Mouse (Mus musculus) left cerebral cortex, adult 2 months (tissue): ENCODE measurements around the gene Dstyk. TPM values are rescaled to one million over a fixed set of nuclear protein-coding genes. Genes with fewer than 3 reads are reported as not detected.

ENCODE experiments used
- DNase-seq, 2 experiments: peaks; one replicate each; pipeline ENCODE4 v3.0.0; 2021 to 2022; ENCODE audit warnings: low spot score in 2 of 2, mixed read lengths in 1 of 2; ENCODE audit errors: extremely low spot score in 1 of 2
- H3K27ac ChIP-seq: fragments of 200-600 bp; 2 replicates; pipeline ENCODE4 v1.8.1; 2022
- H3K4me3 ChIP-seq: fragments of 200-600 bp; 2 replicates; pipeline ENCODE4 v1.8.1; 2022
- CTCF ChIP-seq: fragments of 200-600 bp; IDR thresholded peaks from 2 replicates; pipeline ENCODE4 v1.8.1; 2022; ENCODE audit warnings: antibody characterized with exemption, mild to moderate bottlenecking, moderate library complexity
- intact Hi-C: fragments of 180-260 bp; cut with DNase I; formaldehyde crosslinking; loops from one replicate; pipeline ENCODE4 v1.15.1; 2025
- total RNA-seq, 2 experiments: library from RNA; stranded (reverse); gene quantifications; 2 replicates each; pipeline ENCODE4 v1.2.3; 2021

The Dstyk gene
- total RNA-seq, 2 experiments from 2014 or later = 44.9 to 45.5 TPM

DNA sequence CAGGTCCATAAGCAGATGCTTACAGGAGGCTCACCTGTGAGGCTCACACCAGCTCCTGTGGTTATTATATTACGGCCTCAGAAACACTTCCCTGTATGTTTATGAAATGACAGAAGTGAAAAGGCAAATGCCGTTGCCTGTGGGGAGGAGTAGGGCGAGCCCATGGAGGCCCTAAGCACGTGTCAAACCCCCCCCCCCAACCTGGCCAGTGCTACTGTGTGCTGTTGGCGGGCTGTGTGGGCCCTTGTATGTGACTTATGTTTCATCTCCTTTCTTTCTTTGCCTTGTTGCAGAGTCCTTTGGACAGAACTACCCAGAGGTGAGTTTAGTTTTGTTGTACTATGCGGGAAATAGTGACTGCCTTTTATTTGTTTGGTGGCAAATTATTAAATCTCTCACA, 66.4 kb downstream of the Dstyk start:
- intact Hi-C loops = no loop called here
- TF ChIP-seq CTCF = no peak
- no peak for DNase-seq
- Histone ChIP-seq H3K27ac (no peak overlapping the region), H3K4me3 (no peak overlapping the region)

DNA sequence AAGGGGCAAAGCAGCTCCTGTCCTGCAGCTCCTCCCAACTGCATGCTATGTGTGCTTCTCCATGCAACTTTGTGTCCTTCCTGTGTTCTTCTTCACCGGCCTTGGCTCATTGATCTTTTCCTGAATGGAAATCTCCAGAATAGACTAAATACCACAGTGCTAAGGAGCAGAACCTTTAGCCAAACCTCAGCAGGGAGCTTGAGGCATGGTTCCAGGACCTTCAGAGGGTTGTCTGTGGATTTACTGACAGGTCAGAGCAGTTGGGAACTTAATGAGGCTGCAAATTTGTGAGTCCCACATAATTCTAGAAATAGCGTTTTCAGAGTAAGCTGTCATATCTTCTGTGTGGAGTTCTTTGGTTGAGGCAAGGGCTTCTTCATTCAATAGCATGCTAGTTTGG, 83.2 kb downstream of the Dstyk start:
- H3K27ac ChIP-seq = no peak overlapping the region

DNA sequence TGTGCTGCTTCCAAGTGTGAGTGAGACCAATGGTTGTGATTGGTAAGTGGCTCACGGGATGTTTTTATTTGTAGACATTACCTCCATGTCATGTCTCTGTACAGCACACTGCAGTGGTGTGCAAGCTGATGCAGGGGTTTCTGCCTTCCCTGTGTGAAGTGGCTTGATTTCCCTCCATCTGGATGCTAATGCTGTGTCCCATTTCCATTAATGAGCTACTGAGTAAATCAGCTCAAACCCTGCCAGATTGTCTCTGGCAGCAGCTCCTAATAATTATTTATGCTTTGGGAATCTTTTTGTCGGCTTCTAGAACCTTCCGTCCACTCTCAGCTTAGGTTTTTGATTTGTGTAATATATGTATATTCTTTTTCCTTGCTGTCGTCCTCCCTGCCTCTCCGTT, 87.8 kb downstream of the Dstyk start:
- intact Hi-C loops = no loop called here
- Histone ChIP-seq H3K27ac (peak overlapping the region; percentile 68), H3K4me3 (no peak overlapping the region)
- no peak for TF ChIP-seq CTCF
- no peak for DNase-seq

More for the DNA sequence above, 83.2 kb downstream of the Dstyk start:
- intact Hi-C loops = no loop called here
- H3K4me3 ChIP-seq = no peak overlapping the region
- no peak for TF ChIP-seq CTCF
- DNase-seq = no peak

DNA sequence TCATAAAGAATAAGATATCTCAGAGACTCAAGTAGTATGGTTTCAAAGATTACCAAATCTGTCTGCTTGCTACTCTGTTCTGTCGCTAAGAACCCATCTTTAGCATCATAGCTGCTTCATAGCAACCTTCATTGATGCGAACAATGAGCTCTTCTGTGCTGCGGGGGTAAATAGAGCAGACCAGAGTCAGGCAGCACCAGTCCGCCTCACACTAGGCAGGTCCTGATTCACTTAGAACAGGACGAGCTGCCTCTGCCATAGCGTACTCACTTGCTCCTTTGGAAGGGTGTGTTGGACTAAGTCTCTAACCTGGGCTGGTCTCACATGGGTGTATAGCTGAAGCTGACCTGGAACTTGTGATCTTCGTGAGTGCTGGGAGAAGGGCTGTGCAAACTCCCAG, 88.7 kb downstream of the Dstyk start, which contains the start of gene Tmem81:
Gene Tmem81, plus strand, starts transcription at position 173 of the 400 bp plus-strand sequence.
- intact Hi-C loops = no loop called here
- peak within 1 kb of the TSS; percentile 68 for H3K27ac ChIP-seq
- no peak for DNase-seq
- TF ChIP-seq CTCF = no peak
- H3K4me3 ChIP-seq = no peak within 1 kb of the TSS

DNA sequence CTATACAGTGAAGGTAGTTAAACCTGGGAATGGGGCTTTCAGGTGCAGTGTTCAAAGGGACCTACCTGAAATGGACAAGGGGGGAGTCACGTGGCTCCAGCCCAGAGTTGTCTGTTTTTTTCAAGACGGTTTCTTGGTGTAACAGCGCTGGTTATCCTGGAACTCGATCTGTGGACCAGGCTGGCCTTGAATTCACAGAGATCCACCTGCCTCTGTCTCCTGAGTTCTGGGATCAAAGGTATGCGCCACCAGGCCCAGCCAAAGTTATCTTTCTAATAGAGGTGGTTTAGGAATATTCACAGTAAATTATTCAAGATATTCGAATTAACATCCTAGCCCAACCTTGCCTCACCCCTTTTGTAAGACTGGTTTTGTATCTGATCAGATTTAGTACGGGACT, 89.3 kb downstream of the Dstyk start:
- Histone ChIP-seq H3K4me3 (no peak overlapping the region), H3K27ac (peak overlapping the region; percentile 68)
- no peak for TF ChIP-seq CTCF
- DNase-seq = no peak
- intact Hi-C loops = no loop called here

DNA sequence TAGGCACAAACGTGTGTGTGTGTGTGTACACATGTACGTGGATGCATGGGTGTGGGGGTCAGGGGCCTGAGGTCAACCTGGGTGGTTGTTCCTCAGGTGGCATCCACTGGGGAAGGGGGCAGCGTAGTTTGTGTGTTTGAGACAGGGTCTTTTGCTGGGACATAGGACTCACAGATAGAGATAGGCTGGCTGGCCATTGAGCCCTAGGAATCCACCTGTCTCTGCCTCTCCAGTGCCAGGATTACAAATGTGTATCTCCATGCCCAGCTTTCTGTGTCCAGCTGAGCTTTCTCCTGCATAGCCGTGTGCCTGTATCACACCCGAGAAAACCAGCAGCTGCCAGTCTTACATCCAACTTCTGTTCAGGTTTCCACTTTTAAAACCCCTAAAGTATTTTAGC, 92.4 kb downstream of the Dstyk start:
- Histone ChIP-seq H3K4me3 (no peak overlapping the region), H3K27ac (no peak overlapping the region)
- TF ChIP-seq CTCF = no peak
- no peak for DNase-seq
- intact Hi-C loops = no loop called here

DNA sequence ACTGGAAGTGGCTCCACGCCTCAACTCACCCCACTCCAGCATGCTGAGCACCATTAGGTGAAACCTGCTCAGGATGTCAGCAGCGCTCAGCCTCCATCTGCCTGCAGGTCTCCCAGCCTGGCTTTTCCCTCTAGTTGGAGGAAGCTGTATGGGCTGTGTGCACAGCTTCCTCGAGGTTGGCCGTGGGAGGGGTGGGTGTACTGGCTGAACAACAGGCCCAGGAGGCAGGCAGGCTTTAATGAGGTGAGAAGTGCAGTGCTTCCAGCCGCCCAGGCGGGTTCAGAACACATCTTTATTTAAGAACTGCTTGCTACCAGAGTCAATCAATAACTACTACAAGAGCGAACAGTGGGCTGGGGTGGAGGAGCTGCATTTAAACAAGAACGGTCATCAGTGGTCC, 94.2 kb downstream of the Dstyk start:
- H3K27ac ChIP-seq = no peak overlapping the region
- intact Hi-C loops = no loop called here
- DNase-seq = no peak
- no peak for TF ChIP-seq CTCF
- no peak overlapping the region for H3K4me3 ChIP-seq

DNA sequence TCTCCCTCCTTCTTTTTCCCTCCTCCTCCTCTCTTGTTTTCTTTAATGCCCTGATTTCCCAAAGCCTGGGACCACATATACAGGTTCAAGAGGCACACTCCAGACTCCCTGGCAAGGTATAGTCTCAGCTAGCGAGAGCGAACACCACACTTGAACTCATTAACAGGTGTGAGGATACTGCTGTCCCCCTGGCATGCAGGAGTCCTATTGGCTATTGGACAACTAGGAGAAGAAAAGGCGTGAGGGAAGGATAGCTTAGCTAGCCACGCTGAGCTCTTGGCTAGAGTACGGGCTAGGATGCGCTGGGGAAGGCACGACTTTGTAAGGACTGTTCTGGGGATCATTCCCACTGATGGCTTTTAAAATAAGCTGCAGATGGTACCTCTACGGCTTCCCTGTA, 94.8 kb downstream of the Dstyk start:
- DNase-seq = peak in 1 of 2 experiments; percentile 11
- H3K4me3 ChIP-seq = no peak overlapping the region
- no peak overlapping the region for H3K27ac ChIP-seq
- no peak for TF ChIP-seq CTCF
- intact Hi-C loops = no loop called here

DNA sequence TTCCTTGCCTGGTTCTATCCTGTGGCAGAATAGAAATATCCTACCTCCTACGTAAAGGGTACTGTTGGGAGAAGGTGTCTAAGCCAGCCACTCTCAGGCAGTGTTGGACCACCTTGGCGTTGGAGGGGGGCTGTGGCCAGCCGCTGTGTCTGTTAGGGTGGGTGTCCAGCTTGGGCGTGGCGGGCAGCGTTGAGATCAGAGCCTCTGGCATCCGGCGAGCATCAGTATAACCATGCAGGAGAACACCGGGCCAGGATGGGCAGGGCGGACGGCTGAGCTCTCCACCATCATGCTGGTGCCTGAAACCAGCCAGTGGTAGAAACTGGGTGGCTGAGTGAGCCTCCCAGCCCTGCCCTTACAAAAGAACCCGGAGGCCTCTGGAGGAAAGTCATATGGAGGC, 98.0 kb downstream of the Dstyk start:
- H3K27ac ChIP-seq = no peak overlapping the region
- no peak for TF ChIP-seq CTCF
- intact Hi-C loops = no loop called here
- H3K4me3 ChIP-seq = no peak overlapping the region
- DNase-seq = no peak

Other genes with a start within 250 kb of the Dstyk start
- gene Lemd1, start 226.1 kb upstream of the Dstyk start, total RNA-seq = 1 to 10 TPM; 3.9 to 6.8 TPM
- 1 to 10 TPM; 4.3 to 6.1 TPM for gene AC124108.1, start 226.1 kb upstream of the Dstyk start, total RNA-seq
- gene Gm10188, start 187.8 kb upstream of the Dstyk start, total RNA-seq = not detected
- gene Klhdc8a, start 118.9 kb upstream of the Dstyk start, total RNA-seq = 10 to 100 TPM; 12.2 to 13.2 TPM
- 1 to 10 TPM; 1.4 TPM for gene Nuak2, start 101.4 kb upstream of the Dstyk start, total RNA-seq
- gene Tmcc2, start 26.3 kb upstream of the Dstyk start, total RNA-seq = 100 to 1,000 TPM; 178 to 192 TPM
- gene Rbbp5, start 59.8 kb downstream of the Dstyk start, total RNA-seq = 10 to 100 TPM; 55.1 to 62.5 TPM
- 1 to 10 TPM; 3.9 to 4.4 TPM for gene Tmem81, start 88.7 kb downstream of the Dstyk start, total RNA-seq
- gene Cntn2, start 125.7 kb downstream of the Dstyk start, total RNA-seq = 10 to 100 TPM; 69.6 to 78.8 TPM